Mouse (Mus musculus): Measurements from ENCODE around the gene Prrc2b. TPM values are rescaled to one million over a fixed set of nuclear protein-coding genes. Genes with fewer than 3 reads are reported as not detected.

Gene Prrc2b
- polyA plus RNA-seq, 1 experiment from 2014 or later = 20.8 TPM

GRCm38 (mm10) chr2:32177397-32178060, 26.6 kb downstream of the Prrc2b start:
- no peak overlapping the region for H3K4me3 ChIP-seq
- H3K9ac ChIP-seq = no peak overlapping the region
- H3K27me3 ChIP-seq (replicated peaks) = no peaks in the 10 kb centered on the region
- no peak for ATAC-seq
- peaks cover 73% of the 10 kb centered on the region for H3K4me1 ChIP-seq
- no peak overlapping the region for H3K27ac ChIP-seq
- 80% methylated on average over 11 of the region's 11 CpGs for WGBS (ENCODE audit: insufficient replicate concordance)
- no peak overlapping the region for H3K4me2 ChIP-seq
- no peaks in the 10 kb centered on the region for H3K9me3 ChIP-seq (replicated peaks)
- peaks cover 5% of the 10 kb centered on the region for H3K36me3 ChIP-seq

- H3K4me1 ChIP-seq = peaks cover 58% of the 10 kb centered on the region
- WGBS (ENCODE audit: insufficient replicate concordance) = 71% methylated on average over 6 of the region's 6 CpGs
Measured at GRCm38 (mm10) chr2:32179363-32179762, 28.5 kb downstream of the Prrc2b start.

GRCm38 (mm10) chr2:32180127-32180526, 29.2 kb downstream of the Prrc2b start:
- Histone ChIP-seq H3K4me1 (peaks cover 51% of the 10 kb centered on the region), H3K27me3 (replicated peaks) (no peaks in the 10 kb centered on the region), H3K4me3 (no peak overlapping the region), H3K36me3 (peaks cover 31% of the 10 kb centered on the region), H3K4me2 (no peak overlapping the region), H3K9ac (no peak overlapping the region), H3K9me3 (replicated peaks) (no peaks in the 10 kb centered on the region), H3K27ac (no peak overlapping the region)
- no peak for ATAC-seq
- 89% methylated on average over 12 of the region's 12 CpGs for whole genome bisulfite sequencing (ENCODE audit: insufficient replicate concordance)

More at GRCm38 (mm10) chr2:32179363-32179762, 28.5 kb downstream of the Prrc2b start:
- no peaks in the 10 kb centered on the region for H3K9me3 ChIP-seq (replicated peaks)
- H3K9ac ChIP-seq = no peak overlapping the region
- no peaks in the 10 kb centered on the region for H3K27me3 ChIP-seq (replicated peaks)
- no peak overlapping the region for H3K27ac ChIP-seq
- H3K4me2 ChIP-seq = no peak overlapping the region
- no peak overlapping the region for H3K4me3 ChIP-seq
- no peak for ATAC-seq
- H3K36me3 ChIP-seq = peaks cover 24% of the 10 kb centered on the region

GRCm38 (mm10) chr2:32181364-32181763, 30.5 kb downstream of the Prrc2b start:
- peaks cover 39% of the 10 kb centered on the region for H3K4me1 ChIP-seq
- no peak for ATAC-seq
- H3K27ac ChIP-seq = no peak overlapping the region
- 85% methylated on average over 5 of the region's 5 CpGs for WGBS (ENCODE audit: insufficient replicate concordance)
- no peak overlapping the region for H3K4me3 ChIP-seq
- H3K4me2 ChIP-seq = no peak overlapping the region
- peaks cover 44% of the 10 kb centered on the region for H3K36me3 ChIP-seq
- H3K9me3 ChIP-seq (replicated peaks) = no peaks in the 10 kb centered on the region
- no peak overlapping the region for H3K9ac ChIP-seq
- H3K27me3 ChIP-seq (replicated peaks) = no peaks in the 10 kb centered on the region

GRCm38 (mm10) chr2:32182119-32182518, 31.2 kb downstream of the Prrc2b start:
- no peak overlapping the region for H3K27ac ChIP-seq
- no peaks in the 10 kb centered on the region for H3K9me3 ChIP-seq (replicated peaks)
- H3K4me1 ChIP-seq = peaks cover 32% of the 10 kb centered on the region
- no peak overlapping the region for H3K4me2 ChIP-seq
- WGBS (ENCODE audit: insufficient replicate concordance) = 83% methylated on average over 9 of the region's 9 CpGs
- H3K9ac ChIP-seq = no peak overlapping the region
- no peak for ATAC-seq
- no peaks in the 10 kb centered on the region for H3K27me3 ChIP-seq (replicated peaks)
- H3K4me3 ChIP-seq = no peak overlapping the region
- H3K36me3 ChIP-seq = peaks cover 51% of the 10 kb centered on the region

- Histone ChIP-seq H3K4me3 (no peak overlapping the region), H3K9me3 (replicated peaks) (no peaks in the 10 kb centered on the region), H3K27ac (no peak overlapping the region), H3K36me3 (peaks cover 58% of the 10 kb centered on the region), H3K27me3 (replicated peaks) (no peaks in the 10 kb centered on the region), H3K9ac (no peak overlapping the region), H3K4me1 (peaks cover 27% of the 10 kb centered on the region), H3K4me2 (no peak overlapping the region)
- ATAC-seq = no peak
- WGBS (ENCODE audit: insufficient replicate concordance) = 77% methylated on average over 13 of the region's 13 CpGs
Measured at GRCm38 (mm10) chr2:32182676-32183296, 31.9 kb downstream of the Prrc2b start.

GRCm38 (mm10) chr2:32187019-32187551, 36.2 kb downstream of the Prrc2b start:
- no peak overlapping the region for H3K27ac ChIP-seq
- H3K4me1 ChIP-seq = peaks cover under 1% of the 10 kb centered on the region; the same call in 1 of the 2 replicates
- no peaks in the 10 kb centered on the region for H3K27me3 ChIP-seq (replicated peaks)
- peaks cover 92% of the 10 kb centered on the region for H3K36me3 ChIP-seq
- WGBS (ENCODE audit: insufficient replicate concordance) = 85% methylated on average over 13 of the region's 13 CpGs
- no peak overlapping the region for H3K4me2 ChIP-seq
- no peak for ATAC-seq
- no peak overlapping the region for H3K4me3 ChIP-seq
- H3K9me3 ChIP-seq (replicated peaks) = no peaks in the 10 kb centered on the region
- H3K9ac ChIP-seq = no peak overlapping the region

- no peak for ATAC-seq
- H3K36me3 ChIP-seq = peaks cover 95% of the 10 kb centered on the region
Measured at GRCm38 (mm10) chr2:32187649-32188048, 36.8 kb downstream of the Prrc2b start.

GRCm38 (mm10) chr2:32189060-32189681, 38.3 kb downstream of the Prrc2b start:
- no peak overlapping the region for H3K9ac ChIP-seq
- ATAC-seq = no peak
- H3K4me2 ChIP-seq = no peak overlapping the region
- H3K4me1 ChIP-seq = no peaks in the 10 kb centered on the region
- H3K4me3 ChIP-seq = no peak overlapping the region
- 61% methylated on average over 3 of the region's 5 CpGs for WGBS (ENCODE audit: insufficient replicate concordance)
- H3K9me3 ChIP-seq (replicated peaks) = no peaks in the 10 kb centered on the region
- no peaks in the 10 kb centered on the region for H3K27me3 ChIP-seq (replicated peaks)
- H3K36me3 ChIP-seq = peaks cover 95% of the 10 kb centered on the region
- H3K27ac ChIP-seq = no peak overlapping the region

More at GRCm38 (mm10) chr2:32187649-32188048, 36.8 kb downstream of the Prrc2b start:
- 87% methylated on average over 7 of the region's 7 CpGs for WGBS (ENCODE audit: insufficient replicate concordance)
- no peaks in the 10 kb centered on the region for H3K4me1 ChIP-seq
- no peak overlapping the region for H3K4me2 ChIP-seq
- no peaks in the 10 kb centered on the region for H3K9me3 ChIP-seq (replicated peaks)
- H3K9ac ChIP-seq = no peak overlapping the region
- H3K27ac ChIP-seq = no peak overlapping the region
- no peak overlapping the region for H3K4me3 ChIP-seq
- H3K27me3 ChIP-seq (replicated peaks) = no peaks in the 10 kb centered on the region

GRCm38 (mm10) chr2:32190620-32191019, 39.7 kb downstream of the Prrc2b start:
- ATAC-seq = no peak
- no peak overlapping the region for H3K4me2 ChIP-seq
- no peak overlapping the region for H3K27ac ChIP-seq
- no peak overlapping the region for H3K9ac ChIP-seq
- no peaks in the 10 kb centered on the region for H3K27me3 ChIP-seq (replicated peaks)
- 74% methylated on average over 1 of the region's 1 CpGs for WGBS (ENCODE audit: insufficient replicate concordance)
- H3K4me3 ChIP-seq = no peak overlapping the region
- peaks cover 95% of the 10 kb centered on the region for H3K36me3 ChIP-seq
- H3K4me1 ChIP-seq = no peaks in the 10 kb centered on the region
- no peaks in the 10 kb centered on the region for H3K9me3 ChIP-seq (replicated peaks)

- no peak overlapping the region for H3K27ac ChIP-seq
- 83% methylated on average over 17 of the region's 18 CpGs for WGBS (ENCODE audit: insufficient replicate concordance)
- H3K4me1 ChIP-seq = no peaks in the 10 kb centered on the region
- H3K4me2 ChIP-seq = no peak overlapping the region
- H3K27me3 ChIP-seq (replicated peaks) = no peaks in the 10 kb centered on the region
- H3K9ac ChIP-seq = no peak overlapping the region
- peaks cover 95% of the 10 kb centered on the region for H3K36me3 ChIP-seq
- H3K4me3 ChIP-seq = no peak overlapping the region
- no peaks in the 10 kb centered on the region for H3K9me3 ChIP-seq (replicated peaks)
- ATAC-seq = peak; percentile 48; the same call in 1 of the 2 replicates
Measured at GRCm38 (mm10) chr2:32191872-32192507, 41.1 kb downstream of the Prrc2b start.

GRCm38 (mm10) chr2:32198977-32199376, 48.1 kb downstream of the Prrc2b start:
- H3K27ac ChIP-seq = no peak overlapping the region
- H3K4me2 ChIP-seq = no peak overlapping the region
- no peaks in the 10 kb centered on the region for H3K27me3 ChIP-seq (replicated peaks)
- ATAC-seq = no peak
- 86% methylated on average over 11 of the region's 11 CpGs for WGBS (ENCODE audit: insufficient replicate concordance)
- no peaks in the 10 kb centered on the region for H3K9me3 ChIP-seq (replicated peaks)
- peaks cover 100% of the 10 kb centered on the region for H3K36me3 ChIP-seq
- no peak overlapping the region for H3K4me3 ChIP-seq
- H3K4me1 ChIP-seq = no peaks in the 10 kb centered on the region
- no peak overlapping the region for H3K9ac ChIP-seq

All from liver, embryonic 12.5 days (tissue).